Mouse (Mus musculus) embryonic fibroblast, embryonic 13.5 days (primary cell): ENCODE data around the gene Prrt4.

ENCODE experiments used
- CTCF ChIP-seq: IDR thresholded peaks from 2 replicates; pipeline ENCODE4 v1.5.1; 2011; ENCODE audit warnings: mild to moderate bottlenecking, control low read depth, low read length, moderate library complexity, borderline replicate concordance; ENCODE audit not compliant: insufficient read depth
- POLR2A ChIP-seq: IDR thresholded peaks from 2 replicates; pipeline ENCODE4 v1.6.1; 2011; ENCODE audit warnings: low read depth, mild to moderate bottlenecking, control low read depth, low read length, moderate library complexity

DNA sequence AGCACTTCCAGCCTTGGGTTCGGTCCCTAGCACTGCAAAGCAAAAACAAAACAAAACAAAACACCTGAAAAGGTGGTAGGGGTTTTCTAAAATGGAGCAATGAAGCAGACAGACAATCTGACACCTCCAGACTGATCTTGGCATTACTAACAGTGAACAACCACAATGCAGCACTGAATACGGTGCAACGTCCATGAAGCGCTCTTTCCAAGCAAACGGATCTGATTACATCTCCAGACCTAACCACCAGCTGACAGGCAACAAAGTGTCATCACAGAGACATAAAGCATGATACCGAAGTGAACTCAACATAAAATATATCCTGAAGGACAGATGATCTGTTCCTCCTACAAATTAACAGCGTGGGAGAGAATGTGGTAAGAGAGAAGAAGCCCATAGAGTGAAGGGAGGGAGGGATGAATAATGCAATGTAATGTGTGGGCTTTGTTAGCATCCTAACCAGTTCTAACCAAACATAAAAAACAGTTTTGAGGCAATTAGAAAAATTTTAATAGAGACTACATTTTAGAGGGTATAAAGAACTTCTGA is 52.4 kb downstream of the Prrt4 start:
- no peak for TF ChIP-seq CTCF
- no peak for TF ChIP-seq POLR2A
